Mouse (Mus musculus) brain, adult 2 months (tissue): Measurements from ENCODE around the gene Golph3.

Experiments
- DNase-seq: peaks from one replicate; pipeline ENCODE4 v3.0.0; 2011; ENCODE audit warnings: low read depth, low spot score

The Golph3 gene

GRCm38 (mm10) chr15:12321091-12321787, at the start of gene Golph3:
TSS of gene Golph3 (plus strand) at chr15:12321450.
- peak; percentile 93 for DNase-seq

- DNase-seq = no peak
Measured at GRCm38 (mm10) chr15:12273325-12274052, 47.8 kb upstream of the Golph3 start.

DNA sequence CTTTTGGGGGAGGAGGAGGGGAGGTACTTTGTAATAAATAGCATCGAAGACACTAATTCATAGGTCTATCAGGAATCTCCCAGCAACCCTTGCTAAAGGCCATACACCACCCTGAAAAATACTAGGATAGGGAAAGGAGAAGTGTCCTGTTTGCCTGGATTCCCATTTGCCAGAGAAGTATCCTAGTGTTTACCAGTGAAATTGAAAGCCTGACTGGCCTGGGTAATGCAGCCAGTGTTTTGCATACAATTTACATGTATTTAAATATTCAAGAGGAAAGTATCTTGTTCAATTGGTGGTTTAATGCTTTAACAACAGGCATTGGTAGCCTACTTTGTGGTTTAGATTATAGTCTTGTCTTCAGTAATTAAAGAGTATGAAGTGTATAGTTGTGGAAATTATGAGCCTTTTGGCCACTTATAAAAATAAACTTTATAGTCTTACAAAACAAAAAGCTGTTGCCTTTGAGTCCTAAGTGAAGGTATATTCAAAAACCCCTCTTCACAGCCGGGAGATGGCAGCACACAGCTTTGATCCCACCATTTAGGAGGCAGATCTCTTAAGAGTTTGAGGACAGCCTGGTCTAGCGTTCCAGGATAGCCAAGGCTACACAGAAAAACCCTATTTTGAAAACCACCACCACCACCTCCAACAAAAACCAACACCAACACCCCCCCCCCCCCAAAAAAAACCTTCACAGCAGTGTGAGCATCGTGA, 47.0 kb upstream of the Golph3 start:
- DNase-seq = peak; percentile 23

DNA sequence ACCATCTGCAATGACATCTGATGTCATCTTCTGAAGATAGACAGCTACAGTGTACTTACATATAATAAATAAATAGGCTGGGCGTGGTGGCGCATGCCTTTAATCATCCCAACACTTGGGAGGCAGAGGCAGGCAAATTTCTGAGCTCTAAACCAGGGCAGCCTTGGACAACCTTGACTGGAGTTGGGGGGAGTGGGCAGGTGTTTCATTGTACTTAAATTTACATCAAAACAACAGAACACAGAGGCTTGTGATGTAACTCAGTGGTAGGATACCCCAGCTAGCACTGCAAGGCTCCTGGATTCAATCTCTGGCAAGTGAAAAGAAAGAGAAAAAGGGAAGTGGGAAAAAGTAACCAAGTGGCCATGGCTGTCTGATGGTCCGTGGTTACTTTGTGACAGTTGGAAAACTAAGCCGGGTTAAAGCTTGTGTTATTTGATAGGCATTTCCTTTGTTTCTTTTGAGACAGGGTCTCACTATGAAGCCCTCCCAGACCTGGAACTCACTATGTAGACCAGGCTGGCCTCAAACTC, 46.1 kb upstream of the Golph3 start:
- DNase-seq = no peak

DNA sequence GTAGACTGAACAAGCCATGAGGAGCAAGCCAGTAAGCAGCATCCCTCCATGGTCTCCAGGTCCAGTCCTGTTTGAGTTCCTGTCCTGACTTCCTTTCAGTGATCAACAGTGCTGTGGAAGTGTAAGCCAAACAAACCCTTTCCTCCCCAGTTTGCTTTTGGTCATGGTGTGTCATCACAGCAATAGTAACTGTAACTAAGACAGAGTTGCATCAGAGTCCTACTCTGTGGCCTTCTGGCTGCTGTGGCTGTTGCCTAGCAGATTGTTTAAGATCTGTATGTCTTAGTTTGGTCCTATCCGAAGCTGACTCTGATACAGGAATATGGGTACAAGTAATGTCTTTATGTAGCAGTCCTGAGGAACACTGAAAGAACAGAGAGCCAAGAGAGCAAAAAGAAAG, 41.4 kb upstream of the Golph3 start:
- DNase-seq = no peak

DNA sequence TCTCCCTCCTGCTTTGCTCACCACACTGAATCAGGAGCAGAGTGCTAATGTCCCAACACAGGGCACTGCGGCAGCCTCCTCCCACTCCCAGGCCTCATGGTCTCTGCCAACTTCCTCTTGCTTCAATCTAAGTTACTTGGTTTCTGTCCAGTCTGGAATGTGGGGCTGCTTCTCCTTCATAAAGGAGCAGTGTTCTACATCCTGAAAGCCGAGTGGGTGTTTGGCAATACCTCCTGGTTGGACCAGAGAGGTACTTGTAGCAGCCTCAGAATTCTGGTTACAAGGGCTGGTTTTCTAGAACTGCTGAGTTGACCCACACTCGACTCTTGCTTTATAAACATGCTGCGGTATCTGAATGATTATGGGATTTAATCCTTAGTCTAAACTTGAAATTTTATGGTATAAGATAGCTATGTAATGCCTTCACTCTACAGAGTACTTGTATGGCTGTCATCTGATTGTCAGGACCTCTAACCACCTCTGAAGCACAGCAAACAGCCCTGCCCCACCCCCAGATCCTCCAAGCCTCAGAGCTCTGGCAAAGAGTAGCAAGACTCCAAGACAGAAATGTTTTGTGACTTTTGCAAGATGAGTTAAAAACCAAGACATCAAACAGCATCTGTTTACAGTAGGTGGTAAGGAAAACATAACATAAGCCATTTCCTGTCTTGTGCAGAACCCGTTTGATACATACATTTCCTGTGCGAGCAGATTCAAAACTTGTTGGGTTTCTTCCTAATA, 36.3 kb upstream of the Golph3 start:
- DNase-seq = peak; percentile 34

DNA sequence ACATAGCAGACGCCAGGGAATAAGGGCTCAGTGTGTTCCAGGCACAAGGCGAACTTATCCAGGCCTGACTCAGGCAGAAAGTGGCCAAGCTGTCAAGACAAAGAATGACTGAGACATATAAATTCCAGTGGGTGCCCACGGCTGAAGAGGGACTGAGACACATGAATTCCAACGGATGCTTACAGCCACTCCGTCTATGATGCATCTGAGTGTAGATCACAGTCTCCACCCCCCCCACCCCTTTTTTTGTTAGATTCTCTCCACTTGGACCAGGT, 35.8 kb upstream of the Golph3 start:
- DNase-seq = peak; percentile 15

DNA sequence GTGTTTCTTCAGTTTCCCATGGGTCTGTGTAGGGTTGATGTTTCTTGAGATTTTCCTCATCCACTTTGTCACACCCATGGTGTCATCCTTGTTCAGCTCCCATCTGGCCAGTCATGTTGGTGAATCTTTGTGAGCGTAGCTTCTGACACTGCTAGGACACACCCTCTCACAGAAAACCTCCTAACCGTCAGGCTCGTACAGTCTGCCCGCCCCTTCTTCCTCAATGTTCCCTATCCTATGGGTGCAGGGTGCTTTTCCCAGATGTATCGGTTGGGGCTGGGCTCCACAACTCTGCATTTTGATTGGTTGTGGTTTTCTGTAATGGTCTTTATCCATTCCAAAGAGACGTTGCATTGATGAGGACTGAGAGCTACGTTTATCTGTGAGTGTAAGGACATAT, 30.9 kb upstream of the Golph3 start:
- no peak for DNase-seq

GRCm38 (mm10) chr15:12291757-12292156, 29.5 kb upstream of the Golph3 start:
- no peak for DNase-seq

DNA sequence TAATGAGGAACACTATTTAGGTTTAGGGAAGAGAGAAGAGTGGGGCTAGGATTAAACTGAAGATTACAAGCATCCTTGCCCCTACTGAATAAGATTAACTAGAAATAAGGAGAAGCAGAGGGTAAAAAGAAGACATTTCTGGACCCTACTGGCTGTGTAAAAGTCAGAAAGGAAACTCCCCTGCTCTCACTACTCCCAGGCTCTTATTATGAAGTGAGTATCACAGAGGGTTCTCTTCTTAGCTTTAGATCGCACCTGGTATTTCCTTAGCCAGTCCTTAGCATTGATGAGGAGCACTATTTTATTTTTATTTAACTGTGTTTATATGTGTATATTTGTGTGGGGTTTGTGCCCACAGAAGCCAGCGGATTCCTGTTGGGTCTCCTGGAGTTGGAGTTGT, 25.0 kb upstream of the Golph3 start:
- DNase-seq = no peak

DNA sequence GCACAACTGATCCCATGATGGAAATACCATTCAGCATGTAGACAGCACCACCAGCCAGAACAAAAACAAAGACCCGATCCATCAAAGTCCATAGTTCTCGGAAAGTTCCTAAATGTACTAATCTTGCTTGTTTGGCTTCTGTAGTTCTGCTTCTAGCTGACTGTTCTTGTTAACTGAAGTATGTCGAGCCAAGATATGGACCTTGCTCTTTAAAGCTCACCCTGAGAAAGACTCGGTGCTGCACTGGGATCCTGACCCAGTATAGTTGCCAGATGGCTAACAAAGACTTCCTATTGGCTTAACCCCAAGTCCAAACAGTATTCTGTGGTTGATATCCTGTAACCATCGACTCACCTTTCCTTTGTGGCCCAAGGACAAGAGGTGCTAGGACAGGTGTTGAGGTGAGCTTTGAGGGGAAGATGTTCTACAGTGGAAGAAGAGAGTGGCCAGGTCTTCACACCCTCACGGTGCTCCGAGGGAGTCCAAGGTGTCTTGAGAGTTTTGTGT, 23.0 kb upstream of the Golph3 start:
- no peak for DNase-seq

GRCm38 (mm10) chr15:12301771-12302170, 19.5 kb upstream of the Golph3 start:
- DNase-seq = no peak

GRCm38 (mm10) chr15:12306188-12307071, 14.8 kb upstream of the Golph3 start:
- DNase-seq = peak; percentile 46

DNA sequence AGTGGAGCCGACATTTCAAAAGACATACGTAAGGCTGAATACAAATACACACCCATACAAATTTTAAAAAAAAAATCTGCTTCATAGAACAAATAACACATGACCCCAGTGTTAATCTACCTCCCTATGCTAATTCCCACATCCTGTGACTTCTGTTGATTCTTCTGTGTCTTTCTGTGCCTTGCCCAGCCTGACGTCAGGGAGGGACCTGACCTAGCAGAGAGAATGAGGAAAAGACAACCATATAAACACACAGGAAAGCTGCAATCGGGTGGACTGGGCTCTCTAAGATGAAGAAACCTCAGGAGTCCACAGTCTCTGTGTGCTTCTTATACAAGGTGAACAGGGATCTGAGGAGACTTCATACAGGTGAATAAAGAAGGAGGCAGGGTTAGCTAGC, 14.1 kb upstream of the Golph3 start:
- no peak for DNase-seq

DNA sequence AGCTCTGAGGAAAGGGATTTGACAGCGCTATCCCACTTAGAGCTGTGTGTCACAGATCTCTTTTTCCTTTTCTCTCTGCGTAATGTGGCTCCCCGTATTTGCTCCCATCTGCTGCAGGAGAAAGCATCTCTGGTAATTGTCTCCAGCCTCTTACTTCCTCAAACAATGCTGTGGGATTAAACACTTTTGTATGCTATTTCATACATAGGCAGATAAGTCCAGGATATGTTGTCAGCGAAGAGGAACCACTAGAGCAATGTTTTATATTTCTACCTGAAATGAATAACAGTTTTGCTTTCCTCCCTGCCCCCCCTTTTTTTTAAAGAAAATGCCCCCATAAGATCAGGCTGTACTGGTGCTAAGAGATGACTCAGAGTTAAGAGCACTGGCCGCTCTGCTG, 12.7 kb upstream of the Golph3 start:
- DNase-seq = no peak

GRCm38 (mm10) chr15:12310676-12311075, 10.6 kb upstream of the Golph3 start:
- no peak for DNase-seq

GRCm38 (mm10) chr15:12311465-12311864, 9.8 kb upstream of the Golph3 start:
- no peak for DNase-seq

DNA sequence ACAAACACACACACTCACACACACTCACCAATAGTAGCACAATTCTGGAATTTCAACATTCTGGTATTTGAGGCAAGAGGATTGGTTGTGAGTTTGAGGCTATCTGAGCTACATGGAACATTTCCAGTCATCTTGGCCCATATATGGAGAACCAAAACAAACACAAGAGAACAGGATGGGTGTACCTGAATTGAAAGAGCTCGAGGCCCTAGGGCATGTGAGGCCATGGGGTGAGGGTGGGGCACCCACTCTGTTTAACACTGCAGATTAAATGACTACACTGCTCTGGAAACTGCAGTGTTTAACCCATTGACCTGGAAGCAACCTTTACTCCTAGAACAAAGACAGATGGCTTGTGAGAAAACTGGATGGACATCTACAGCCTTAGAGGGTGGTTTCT, 8.0 kb upstream of the Golph3 start:
- no peak for DNase-seq

- DNase-seq = no peak
Measured at GRCm38 (mm10) chr15:12314584-12314983, 6.7 kb upstream of the Golph3 start.

- no peak for DNase-seq
Measured at GRCm38 (mm10) chr15:12315996-12316395, 5.3 kb upstream of the Golph3 start.

DNA sequence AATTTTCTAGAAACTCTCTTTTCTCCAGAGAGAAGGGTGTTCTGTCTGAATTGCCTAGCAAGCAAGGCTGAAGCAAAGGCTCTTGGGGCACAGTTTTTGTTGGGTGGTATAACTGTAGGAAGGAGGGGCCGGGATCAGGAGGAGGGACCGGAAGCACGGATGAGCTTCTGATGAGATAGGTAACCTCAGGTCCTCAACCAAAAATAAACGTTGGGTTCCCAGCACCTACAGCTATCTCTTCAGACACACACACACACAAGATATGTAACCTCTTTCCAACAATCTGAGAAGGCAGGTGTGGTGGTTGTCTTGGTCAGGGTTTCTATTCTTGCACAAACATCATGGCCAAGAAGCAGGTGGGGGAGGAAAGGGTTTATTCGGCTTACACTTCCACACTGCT, 4.0 kb upstream of the Golph3 start:
- DNase-seq = no peak
